Mouse (Mus musculus) retina, postnatal 7 days (tissue): ENCODE data around the gene Kdm3a.
A peak's percentile ranks its signal among the peaks of the same experiment; 100 is the strongest.

ENCODE experiments used
- DNase-seq: peaks from one replicate; pipeline ENCODE4 v3.0.0-alpha.2; 2012; ENCODE audit warnings: low read depth, low spot score

Kdm3a gene

DNA sequence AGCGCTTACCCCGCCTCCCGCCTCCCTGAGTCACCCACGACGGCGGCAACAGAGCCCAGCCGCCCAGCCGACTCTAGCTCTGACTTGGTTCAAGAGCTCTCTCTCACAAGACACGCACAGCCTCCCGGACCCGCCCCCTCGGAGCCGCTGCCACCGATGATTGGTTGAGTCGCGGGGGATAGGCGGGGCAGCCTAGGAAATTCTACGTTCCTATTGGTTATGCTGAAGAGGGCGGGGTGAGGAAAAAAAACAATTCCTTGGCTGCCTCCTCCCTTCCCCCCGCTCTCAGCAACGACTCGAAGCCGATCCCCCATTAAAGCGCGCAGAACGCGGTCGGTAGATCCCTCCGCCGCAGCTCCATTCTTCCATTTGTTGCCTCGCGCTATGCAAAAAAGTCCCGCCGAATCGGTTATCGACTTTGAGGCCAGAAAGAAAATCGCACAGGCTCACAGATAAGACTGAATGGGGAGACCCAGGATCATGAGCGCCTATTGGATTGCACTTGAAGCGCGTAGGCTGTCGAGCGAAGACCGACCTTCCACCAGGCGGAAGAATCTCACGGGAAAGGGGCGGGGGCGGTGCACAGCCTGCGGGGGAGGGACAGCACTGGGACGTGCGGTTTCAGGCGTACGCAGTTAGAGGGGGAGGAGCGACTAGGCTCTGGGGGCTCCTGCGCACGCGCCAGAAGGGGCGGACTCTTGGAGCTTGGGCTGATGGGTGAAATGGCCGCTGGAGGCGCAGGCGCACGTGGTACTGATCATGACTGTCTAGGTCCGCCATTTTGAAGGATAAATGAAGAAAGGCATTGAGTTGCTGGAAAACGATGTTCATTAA is at the start of gene Kdm3a:
Gene Kdm3a, minus strand, starts transcription at position 162 of the 834 bp plus-strand sequence.
- peak; percentile 99 for DNase-seq

GRCm38 (mm10) chr6:71678891-71679290 is 46.1 kb upstream of the Kdm3a start:
- no peak for DNase-seq

- no peak for DNase-seq
These were observed 40.4 kb upstream of the Kdm3a start for GRCm38 (mm10) chr6:71673166-71673565.

DNA sequence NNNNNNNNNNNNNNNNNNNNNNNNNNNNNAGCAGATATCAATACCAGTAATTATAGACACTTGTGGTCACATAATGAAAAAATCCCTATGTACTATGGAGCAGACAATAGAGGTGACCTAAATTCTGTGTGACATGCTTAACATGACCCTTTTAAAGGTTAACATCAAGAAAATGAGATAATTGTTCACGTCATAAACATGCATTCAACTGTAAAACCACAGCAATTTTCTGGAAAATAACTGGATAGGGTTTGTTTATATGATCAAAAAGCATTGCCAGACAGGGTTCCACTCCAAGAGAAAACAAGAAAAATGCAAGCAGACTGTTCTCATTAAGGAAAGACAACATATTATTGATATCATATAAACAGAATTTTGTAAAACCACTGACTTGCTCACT is 31.7 kb upstream of the Kdm3a start:
- DNase-seq: no peak

- DNase-seq: no peak
These were observed 25.5 kb upstream of the Kdm3a start for GRCm38 (mm10) chr6:71658290-71658689.

- DNase-seq: no peak
These were observed 23.0 kb upstream of the Kdm3a start for GRCm38 (mm10) chr6:71655835-71656234.

GRCm38 (mm10) chr6:71651868-71652267 is 19.1 kb upstream of the Kdm3a start:
- no peak for DNase-seq

GRCm38 (mm10) chr6:71632486-71632828 is 333 bp downstream of the Kdm3a start:
- DNase-seq: no peak

- no peak for DNase-seq
These were observed 906 bp downstream of the Kdm3a start for GRCm38 (mm10) chr6:71631706-71632461.

- no peak for DNase-seq
These were observed 1.6 kb downstream of the Kdm3a start for GRCm38 (mm10) chr6:71631196-71631595.

- DNase-seq: no peak
These were observed 5.5 kb downstream of the Kdm3a start for GRCm38 (mm10) chr6:71627325-71627724.

DNA sequence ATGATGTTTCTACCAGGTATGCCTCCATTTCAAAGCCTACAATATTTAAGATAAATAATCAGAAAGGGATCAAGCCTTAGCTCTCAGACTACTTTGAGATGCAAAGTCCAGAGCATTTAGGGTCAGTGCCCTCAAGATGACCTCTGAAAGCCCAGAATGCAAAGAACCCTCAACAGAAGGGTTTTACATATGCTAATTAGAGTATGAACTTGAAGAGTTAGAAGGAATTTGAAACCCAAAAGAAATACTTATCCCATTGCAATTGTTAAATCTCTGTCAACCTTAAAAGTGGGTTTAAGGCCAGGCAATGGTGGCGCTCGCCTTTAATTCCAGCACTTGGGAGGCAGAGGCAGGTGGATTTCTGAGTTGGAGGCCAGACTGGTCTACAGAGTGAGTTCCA is 6.8 kb downstream of the Kdm3a start:
- DNase-seq: no peak

DNA sequence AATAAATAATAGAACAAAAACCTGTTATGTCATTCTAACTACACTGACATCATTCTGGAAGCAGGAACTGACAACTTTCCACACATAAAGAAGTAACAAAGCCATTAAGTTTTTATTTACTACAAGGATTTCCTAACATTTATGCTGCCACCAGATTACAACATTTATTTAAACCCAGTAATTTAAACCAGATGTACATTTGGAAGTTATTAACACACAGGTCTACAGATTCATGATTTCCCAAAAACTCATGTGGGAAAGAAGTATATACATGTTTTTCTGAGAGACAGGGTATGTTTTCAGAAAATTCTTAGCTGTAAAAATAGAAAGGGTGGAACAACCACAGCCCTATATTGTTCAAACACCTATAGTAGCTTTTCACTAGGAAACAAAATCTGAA is 8.1 kb downstream of the Kdm3a start:
- DNase-seq: no peak

DNA sequence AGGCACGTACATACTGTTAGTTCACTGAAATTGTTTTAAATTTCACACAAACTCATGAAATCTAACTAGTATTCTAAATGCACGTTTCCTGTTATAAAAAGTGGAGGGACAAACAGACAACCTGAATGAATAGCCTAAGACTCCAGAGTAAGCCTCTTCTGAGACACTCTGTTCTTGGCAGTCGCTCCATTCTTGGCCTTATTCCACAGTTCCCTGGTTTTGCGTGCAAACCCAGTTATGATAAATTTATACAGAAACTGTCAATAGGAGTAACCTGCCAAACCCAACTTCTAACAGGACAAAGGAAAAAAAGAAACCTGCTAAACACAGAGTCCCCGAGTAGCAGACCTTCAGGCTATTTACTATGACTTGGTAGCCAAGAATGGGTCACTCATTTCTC is 10.8 kb downstream of the Kdm3a start:
- DNase-seq: no peak

DNA sequence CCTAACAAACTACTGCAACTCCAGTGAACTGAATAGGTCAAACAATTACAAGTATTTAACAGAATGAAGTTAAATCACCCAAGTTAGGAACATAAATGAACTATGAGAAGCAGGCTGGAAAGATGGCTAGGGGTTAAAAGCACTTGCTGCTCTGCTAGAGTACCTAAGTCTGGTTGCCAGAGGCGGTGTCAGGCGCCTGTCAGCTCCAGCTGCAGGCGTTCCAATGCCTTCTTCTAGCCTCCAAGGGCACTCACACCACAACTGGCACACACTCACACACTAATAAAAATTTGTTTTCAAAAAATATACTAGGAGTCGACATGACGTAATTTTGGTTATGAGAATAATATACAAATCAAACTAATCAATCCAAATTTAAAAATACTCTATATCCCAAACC is 11.2 kb downstream of the Kdm3a start:
- no peak for DNase-seq

DNA sequence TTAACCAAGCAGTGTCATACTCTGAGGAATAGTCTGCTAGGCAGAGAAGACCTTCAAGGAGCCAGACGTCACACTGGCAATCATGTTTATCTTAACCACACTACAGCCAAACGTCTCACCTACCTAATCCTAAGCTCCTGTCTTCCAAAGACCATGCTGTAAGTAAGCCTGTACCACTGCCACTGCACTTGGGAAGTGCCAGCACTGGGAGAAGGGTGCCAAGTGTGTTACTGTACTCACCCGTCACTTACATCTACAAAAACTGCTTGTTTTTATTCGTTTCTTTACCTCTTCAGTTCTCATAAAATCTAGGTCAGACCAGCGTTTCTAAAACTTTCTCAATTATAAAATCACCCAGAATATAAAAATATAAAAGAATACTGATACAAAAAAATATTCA is 15.8 kb downstream of the Kdm3a start:
- DNase-seq: no peak

GRCm38 (mm10) chr6:71613225-71613624 is 19.6 kb downstream of the Kdm3a start:
- DNase-seq: no peak

DNA sequence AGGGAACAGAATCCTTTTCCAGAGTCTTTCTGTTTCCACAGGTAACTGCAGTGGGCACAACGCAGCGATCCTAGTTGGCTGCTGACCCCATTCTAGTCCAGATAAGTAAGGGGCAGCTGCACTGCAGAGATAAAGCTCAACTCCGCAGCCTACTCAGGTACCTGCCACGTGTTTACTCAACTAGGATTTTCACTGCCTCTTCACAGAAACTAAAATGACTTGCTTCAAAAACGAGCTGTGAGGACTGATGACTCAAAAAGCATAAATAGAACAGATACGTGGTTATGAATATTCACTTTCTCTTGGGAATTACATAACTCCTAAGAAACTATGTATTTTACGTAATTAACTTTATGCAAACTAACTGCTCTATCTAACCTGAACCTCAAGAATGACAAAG is 22.8 kb downstream of the Kdm3a start:
- DNase-seq: no peak

GRCm38 (mm10) chr6:71608994-71609393 is 23.8 kb downstream of the Kdm3a start:
- no peak for DNase-seq

- DNase-seq: no peak
These were observed 25.0 kb downstream of the Kdm3a start for GRCm38 (mm10) chr6:71607756-71608155.

DNA sequence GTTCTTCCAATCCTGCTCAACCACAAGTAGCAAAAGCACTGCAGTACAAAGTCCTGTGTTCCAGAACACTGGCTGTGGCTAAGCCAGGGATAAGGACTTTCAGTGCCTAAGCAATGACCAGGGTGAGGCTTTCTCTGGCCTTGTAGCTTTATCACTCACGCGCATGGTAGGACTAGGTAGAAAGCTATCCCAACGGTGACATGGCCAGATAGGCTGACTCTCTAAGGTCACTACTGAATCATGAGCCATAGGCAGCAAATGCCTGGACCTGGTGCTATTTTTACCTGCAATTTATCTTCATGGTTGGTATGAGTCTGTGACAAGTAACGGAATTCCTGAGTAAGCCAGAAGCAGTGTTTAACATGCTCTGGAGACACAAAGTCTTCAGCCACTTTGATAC is 42.6 kb downstream of the Kdm3a start:
- no peak for DNase-seq

DNA sequence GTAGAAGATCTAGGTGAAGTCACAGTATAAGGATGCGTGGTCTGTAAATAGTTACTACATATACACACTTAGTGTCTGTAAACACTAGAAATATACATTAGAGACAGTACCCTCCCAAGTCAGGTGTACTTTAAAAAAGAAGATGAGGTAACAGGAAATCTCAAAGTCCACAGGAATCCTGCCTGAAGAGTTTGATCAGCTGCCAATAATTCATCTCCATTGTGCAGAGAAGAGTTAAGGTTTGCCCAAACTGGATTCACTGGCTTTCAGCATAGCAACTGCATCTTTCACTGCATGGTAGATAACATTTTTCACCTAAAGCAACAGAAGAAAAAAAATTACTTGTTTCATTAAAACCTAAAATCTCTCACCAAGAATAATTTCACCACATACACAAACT is 43.4 kb downstream of the Kdm3a start:
- no peak for DNase-seq

DNA sequence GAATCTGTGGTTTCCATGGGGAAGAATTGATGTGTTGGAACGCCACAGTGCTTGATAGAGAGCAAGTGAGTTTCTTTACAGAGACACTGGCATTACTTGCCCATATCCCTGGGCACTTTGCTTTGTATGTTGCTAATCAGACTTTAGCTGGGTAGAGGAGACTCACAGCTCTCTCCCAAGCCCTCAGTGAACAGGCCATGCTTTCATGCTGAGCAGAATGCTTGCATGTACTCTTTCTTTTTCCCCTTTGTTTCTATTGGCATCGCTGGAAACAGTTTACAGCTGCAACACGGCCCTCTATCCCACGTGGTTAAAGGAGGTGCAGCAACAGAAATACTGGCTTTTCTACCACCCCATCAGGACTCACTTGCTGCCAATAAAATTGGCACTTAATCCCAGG is 49.6 kb downstream of the Kdm3a start:
- no peak for DNase-seq
